Mouse (Mus musculus): ENCODE results near the gene Milr1.
"Not testable (repeated sequence)": the region's sequence is repeated elsewhere in the genome, so short reads cannot be mapped to it uniquely, and the experiment has no call there.

Milr1 gene

GRCm38 (mm10) chr11:106736614-106737013 is 14.4 kb upstream of the Milr1 start:
- DNase-seq, result no peak

- no peak for DNase-seq
Measured at GRCm38 (mm10) chr11:106737178-106737621, 13.8 kb upstream of the Milr1 start.

- DNase-seq, result no peak
Measured at GRCm38 (mm10) chr11:106739116-106739515, 11.9 kb upstream of the Milr1 start.

GRCm38 (mm10) chr11:106740724-106741123 is 10.3 kb upstream of the Milr1 start:
- DNase-seq, result not testable (repeated sequence)

GRCm38 (mm10) chr11:106741232-106741631 is 9.8 kb upstream of the Milr1 start:
- no peak for DNase-seq

- no peak for DNase-seq
Measured at GRCm38 (mm10) chr11:106741826-106742225, 9.2 kb upstream of the Milr1 start.

GRCm38 (mm10) chr11:106742388-106742841 is 8.6 kb upstream of the Milr1 start:
- no peak for DNase-seq

- no peak for DNase-seq
Measured at GRCm38 (mm10) chr11:106744949-106745348, 6.1 kb upstream of the Milr1 start.

GRCm38 (mm10) chr11:106749557-106750120 is 1.4 kb upstream of the Milr1 start:
- not testable (repeated sequence) for DNase-seq

GRCm38 (mm10) chr11:106750121-106750751 is 790 bp upstream of the Milr1 start, which contains the start of gene Pecam1:
TSS of gene Pecam1 (minus strand) at chr11:106750628.
- DNase-seq, result no peak

GRCm38 (mm10) chr11:106752103-106752502 is 1.1 kb downstream of the Milr1 start:
- no peak for DNase-seq

GRCm38 (mm10) chr11:106753314-106753713 is 2.3 kb downstream of the Milr1 start:
- DNase-seq, result no peak

GRCm38 (mm10) chr11:106755583-106755982 is 4.6 kb downstream of the Milr1 start:
- DNase-seq, result no peak

- no peak for DNase-seq
Measured at GRCm38 (mm10) chr11:106759028-106759427, 8.0 kb downstream of the Milr1 start.

- no peak for DNase-seq
Measured at GRCm38 (mm10) chr11:106760511-106760910, 9.5 kb downstream of the Milr1 start.

GRCm38 (mm10) chr11:106762139-106762799 is 11.2 kb downstream of the Milr1 start:
- DNase-seq, result no peak

- no peak for DNase-seq
Measured at GRCm38 (mm10) chr11:106762800-106763185, 11.8 kb downstream of the Milr1 start.

- DNase-seq, result no peak
Measured at GRCm38 (mm10) chr11:106766611-106767162, 15.7 kb downstream of the Milr1 start.

- DNase-seq, result no peak
Measured at GRCm38 (mm10) chr11:106767516-106767915, 16.5 kb downstream of the Milr1 start.

- DNase-seq, result no peak
Measured at GRCm38 (mm10) chr11:106770195-106770974, 19.4 kb downstream of the Milr1 start.

GRCm38 (mm10) chr11:106773061-106773460 is 22.0 kb downstream of the Milr1 start:
- no peak for DNase-seq

- no peak for DNase-seq
Measured at GRCm38 (mm10) chr11:106776960-106777359, 25.9 kb downstream of the Milr1 start.

- DNase-seq, result no peak
Measured at GRCm38 (mm10) chr11:106777395-106777794, 26.4 kb downstream of the Milr1 start.
